Mouse (Mus musculus): ENCODE measurements around the gene Zc3h6.

DNA sequence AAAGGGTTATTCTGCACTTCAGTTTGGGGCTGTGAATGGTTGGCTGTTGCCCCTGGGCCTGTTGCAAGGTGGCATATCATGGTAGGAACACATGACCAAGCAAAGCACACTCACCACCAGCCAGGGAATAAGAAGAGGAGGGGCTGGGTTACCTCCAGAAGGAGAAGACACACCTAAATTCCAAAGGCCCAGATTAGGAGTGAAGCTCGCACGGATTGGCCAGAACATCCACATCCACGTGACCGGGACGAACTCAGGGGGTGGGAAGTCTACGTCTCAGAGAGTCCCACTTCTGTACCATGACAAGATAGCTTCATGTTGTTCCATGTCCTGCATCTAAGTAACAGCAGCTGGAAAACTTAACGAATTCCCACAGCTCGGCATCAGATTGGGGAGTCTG lies 90.1 kb downstream of the Zc3h6 start:
- TF ChIP-seq CTCF (IDR thresholded peaks at IDR 0.05; ENCODE audit: low read depth, low read length) (no peak), POLR2A (IDR thresholded peaks at IDR 0.05; ENCODE audit: extremely low read depth, insufficient read depth, low read length) (no peak)
